Mouse (Mus musculus) intestine, embryonic 16.5 days (tissue): ENCODE data around the gene Edf1. TPM values are rescaled to one million over a fixed set of nuclear protein-coding genes. Genes with fewer than 3 reads are reported as not detected.
"Not testable (repeated sequence)": the region's sequence is repeated elsewhere in the genome, so short reads cannot be mapped to it uniquely, and the experiment has no call there.

ENCODE experiments used
- ATAC-seq: fragments of 200-750 bp; cut with Nextera tagmentation; 2 replicates; pipeline ENCODE4 v1.8.0; 2017; ENCODE audit warnings: moderate TSS enrichment, moderate library complexity
- H3K27ac ChIP-seq: fragments of 300-500 bp; sonication (generic); 2 replicates; pipeline ENCODE4 v1.5.1; 2014; ENCODE audit warnings: mild to moderate bottlenecking, low read length
- H3K27me3 ChIP-seq: fragments of 300-500 bp; sonication (generic); replicated peaks from 2 replicates; pipeline ENCODE4 v1.6.1; 2014; ENCODE audit warnings: low read length, control low read depth, mixed read lengths; ENCODE audit not compliant: control insufficient read depth, insufficient read depth
- H3K36me3 ChIP-seq: fragments of 300-500 bp; sonication (generic); 2 replicates; pipeline ENCODE4 v1.6.1; 2014; ENCODE audit warnings: low read length, control low read depth; ENCODE audit not compliant: control insufficient read depth, insufficient read depth
- H3K4me1 ChIP-seq: fragments of 300-500 bp; sonication (generic); 2 replicates; pipeline ENCODE4 v1.6.1; 2014; ENCODE audit warnings: low read length, control low read depth, mixed read lengths; ENCODE audit not compliant: control insufficient read depth, insufficient read depth
- H3K4me2 ChIP-seq: fragments of 300-500 bp; sonication (generic); 2 replicates; pipeline ENCODE4 v1.6.1; 2014; ENCODE audit warnings: low read depth, low read length, control low read depth
- H3K4me3 ChIP-seq: fragments of 300-500 bp; sonication (generic); 2 replicates; pipeline ENCODE4 v1.5.1; 2014; ENCODE audit warnings: mild to moderate bottlenecking, low read length
- H3K9ac ChIP-seq: fragments of 300-500 bp; sonication (generic); 2 replicates; pipeline ENCODE4 v1.6.1; 2014; ENCODE audit warnings: low read depth, low read length
- H3K9me3 ChIP-seq: fragments of 300-500 bp; sonication (generic); 2 replicates; pipeline ENCODE4 v1.6.1; 2016; ENCODE audit warnings: low read length, control low read depth; ENCODE audit not compliant: control insufficient read depth
- WGBS: fragments of 180-500 bp; shearing (Covaris S2); extraction: QIAGEN DNeasy Blood & Tissue Kit; methylation state at CpG from one replicate; pipeline ENCODE4 v1.1.7; 2014; 5-methylcytosine and 5-hydroxymethylcytosine counted together
- polyA plus RNA-seq: library from polyadenylated mRNA; unstranded; fragments of >200 nt; fragmentation: Nextera tagmentation; extraction: Ambion mirVana; gene quantifications from 2 replicates; pipeline ENCODE4 v1.2.1, GENCODE M21; 2015

Gene Edf1
- polyA plus RNA-seq, 1 experiment from 2014 or later = 364 TPM

DNA sequence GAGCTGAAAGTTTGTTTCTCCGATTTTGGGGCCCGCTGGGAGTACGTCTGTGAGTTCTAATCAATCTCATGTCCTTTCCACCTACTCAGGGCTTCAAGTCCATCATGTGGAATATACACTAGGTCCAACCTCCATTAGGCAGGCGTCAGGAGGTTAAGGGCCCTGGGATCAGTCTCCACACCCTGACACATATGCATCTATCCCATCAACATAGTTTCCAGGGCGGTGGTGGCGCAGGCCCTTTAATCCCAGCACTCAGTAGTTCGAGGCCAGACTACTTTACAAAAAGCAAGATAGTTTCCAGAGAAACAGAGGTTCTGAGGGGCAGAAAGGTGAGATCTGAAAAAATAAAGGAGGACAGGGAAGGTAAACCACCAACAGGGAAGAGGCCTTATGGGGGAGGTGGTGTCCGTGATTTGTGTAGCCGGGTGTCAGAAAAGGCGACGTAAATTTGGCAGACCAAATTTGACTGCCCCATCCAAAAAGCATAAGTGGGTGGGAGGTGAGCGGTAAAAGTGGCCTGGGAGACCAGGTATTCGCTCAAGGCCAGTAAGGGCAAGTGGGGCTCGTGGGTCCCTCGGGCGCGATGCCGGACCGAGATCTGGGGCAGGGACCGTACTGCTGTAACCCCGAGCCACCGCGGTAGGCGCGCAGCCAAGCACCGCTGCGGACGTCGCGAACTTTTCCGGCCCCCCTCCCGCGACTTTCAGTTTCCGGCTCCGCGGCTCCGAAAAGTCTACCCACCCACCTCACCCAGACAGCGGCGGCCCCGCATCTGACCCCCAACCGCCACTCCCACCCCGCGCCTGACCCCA, 11.4 kb upstream of the Edf1 start:
- H3K9ac ChIP-seq = peak overlapping the region; percentile 87
- H3K4me1 ChIP-seq = peaks cover 6% of the 10 kb centered on the region
- peak overlapping the region; percentile 88 for H3K4me2 ChIP-seq
- no peaks in the 10 kb centered on the region for H3K27me3 ChIP-seq
- peak overlapping the region; percentile 67 for H3K27ac ChIP-seq
- H3K9me3 ChIP-seq = no peaks in the 10 kb centered on the region
- peak overlapping the region; percentile 79 for H3K4me3 ChIP-seq
- no peaks in the 10 kb centered on the region for H3K36me3 ChIP-seq
- peak; percentile 80 for ATAC-seq
- WGBS = 6% methylated on average over 43 of the region's 43 CpGs

DNA sequence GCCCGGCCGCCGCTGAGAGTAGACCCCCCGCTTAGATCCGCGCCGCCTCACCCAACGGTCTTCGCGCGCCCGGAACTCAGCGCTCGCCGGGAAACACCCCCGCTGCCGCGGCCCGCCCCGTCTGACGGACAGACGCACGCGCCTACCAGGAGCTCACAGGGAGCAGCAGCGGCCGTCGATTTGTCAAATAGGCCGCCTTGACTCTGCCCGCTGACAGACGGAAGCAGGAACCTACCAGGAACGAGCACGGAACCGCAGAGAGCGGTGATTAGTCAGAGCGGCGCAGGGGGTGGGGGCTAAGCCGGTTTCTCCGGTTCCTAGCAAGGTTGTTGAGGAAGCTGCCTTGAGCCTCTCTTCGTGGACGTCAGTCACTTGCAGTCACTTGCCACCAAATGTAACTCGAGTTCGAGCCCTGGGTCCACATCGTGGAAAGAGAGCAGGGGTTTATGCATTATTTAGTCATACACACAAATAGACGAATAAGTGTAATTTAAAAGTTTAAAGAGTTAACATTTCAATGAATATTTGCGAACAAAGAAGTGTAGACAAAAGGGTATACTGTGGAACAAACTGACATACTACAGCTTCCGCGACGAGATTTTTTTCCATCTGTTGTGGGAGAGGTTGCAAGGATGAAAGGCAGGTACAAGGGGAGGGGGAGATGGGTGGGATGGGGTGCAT, 10.7 kb upstream of the Edf1 start, which contains the start of gene Traf2:
TSS of gene Traf2 (minus strand) at position 130 of the 681 bp plus-strand sequence.
- H3K4me3 ChIP-seq = peak within 1 kb of the TSS; percentile 79
- H3K9ac ChIP-seq = peak within 1 kb of the TSS; percentile 87
- H3K36me3 ChIP-seq = no peaks in the 10 kb centered on the region
- WGBS = 2% methylated on average over 48 of the region's 48 CpGs
- peaks cover 6% of the 10 kb centered on the region for H3K4me1 ChIP-seq
- H3K27ac ChIP-seq = peak within 1 kb of the TSS; percentile 67
- H3K27me3 ChIP-seq = no peaks in the 10 kb centered on the region
- peak within 1 kb of the TSS; percentile 88 for H3K4me2 ChIP-seq
- no peaks in the 10 kb centered on the region for H3K9me3 ChIP-seq
- ATAC-seq = peak; percentile 100

DNA sequence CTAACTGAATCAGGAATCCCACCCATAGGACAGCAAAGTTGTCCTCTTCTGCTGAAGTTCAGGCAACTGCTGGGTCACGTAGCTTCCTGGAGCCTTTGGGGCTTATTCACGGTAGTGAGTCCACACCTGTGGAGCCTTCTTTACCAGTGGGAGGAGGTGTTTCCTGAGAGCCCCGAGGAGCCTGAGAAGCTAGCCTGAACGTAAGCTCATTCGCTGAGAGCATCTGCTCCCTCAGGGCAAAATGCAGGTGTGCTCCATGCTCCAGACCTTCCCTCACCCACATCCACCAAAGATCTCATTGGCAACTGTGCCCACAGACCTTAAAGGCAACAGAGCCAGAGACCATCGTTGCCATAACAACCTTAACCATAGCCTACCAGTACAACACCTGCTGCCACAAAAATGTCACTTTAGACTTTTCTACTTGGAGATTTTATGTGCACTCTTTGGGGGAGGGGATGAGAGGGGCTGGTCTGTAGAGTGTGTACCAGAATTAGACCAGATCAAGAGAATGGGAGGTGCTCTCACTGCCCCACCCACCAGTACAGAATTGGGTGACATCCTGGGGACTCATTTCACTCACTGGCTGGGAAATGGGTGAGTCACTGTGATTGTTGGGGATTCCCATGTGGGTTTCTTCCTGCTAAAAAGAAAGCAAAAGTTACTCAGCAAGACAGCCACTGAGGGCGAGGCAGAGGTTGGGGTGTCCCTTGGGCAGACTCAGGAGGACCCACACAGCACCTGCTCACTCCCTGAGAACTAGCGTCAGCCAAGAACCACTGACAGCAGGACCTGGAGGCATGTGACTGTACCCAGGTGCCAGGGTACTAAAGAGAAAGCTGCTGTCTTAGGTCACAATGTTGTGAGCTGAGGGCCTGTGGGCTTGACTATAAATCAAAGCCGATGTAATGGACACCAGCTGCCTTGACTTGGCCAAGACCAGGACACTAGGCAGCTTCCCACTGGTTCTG, 8.3 kb upstream of the Edf1 start:
- ATAC-seq = no peak
- no peak overlapping the region for H3K4me2 ChIP-seq
- peaks cover 6% of the 10 kb centered on the region for H3K4me1 ChIP-seq
- H3K27me3 ChIP-seq = no peaks in the 10 kb centered on the region
- H3K9ac ChIP-seq = no peak overlapping the region
- H3K27ac ChIP-seq = no peak overlapping the region
- 70% methylated on average over 9 of the region's 9 CpGs for WGBS
- no peaks in the 10 kb centered on the region for H3K36me3 ChIP-seq
- no peaks in the 10 kb centered on the region for H3K9me3 ChIP-seq
- H3K4me3 ChIP-seq = no peak overlapping the region

DNA sequence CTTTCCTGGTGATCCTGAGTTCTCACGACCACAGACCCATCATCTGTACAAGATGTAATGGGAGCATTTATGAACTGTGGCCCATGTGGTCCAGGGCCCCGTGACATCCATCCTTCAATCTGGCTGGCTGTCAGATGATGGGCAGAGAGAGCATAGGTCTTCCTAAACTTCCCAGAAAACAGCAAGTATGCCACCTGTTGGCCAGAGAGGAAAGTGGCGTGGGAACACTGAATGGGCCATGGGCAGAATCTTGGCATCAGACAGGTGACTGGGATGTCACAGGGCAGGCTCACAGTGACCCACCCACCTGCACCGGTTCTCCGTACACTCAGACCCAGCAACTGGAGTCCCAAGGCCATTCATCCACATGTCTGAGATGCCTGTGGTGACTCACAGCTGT, 6.5 kb upstream of the Edf1 start:
- Histone ChIP-seq H3K4me1 (no peaks in the 10 kb centered on the region), H3K9me3 (no peaks in the 10 kb centered on the region), H3K9ac (no peak overlapping the region), H3K4me3 (no peak overlapping the region), H3K36me3 (no peaks in the 10 kb centered on the region), H3K27ac (no peak overlapping the region), H3K27me3 (no peaks in the 10 kb centered on the region), H3K4me2 (no peak overlapping the region)
- 33% methylated on average over 5 of the region's 5 CpGs for WGBS
- ATAC-seq = no peak

DNA sequence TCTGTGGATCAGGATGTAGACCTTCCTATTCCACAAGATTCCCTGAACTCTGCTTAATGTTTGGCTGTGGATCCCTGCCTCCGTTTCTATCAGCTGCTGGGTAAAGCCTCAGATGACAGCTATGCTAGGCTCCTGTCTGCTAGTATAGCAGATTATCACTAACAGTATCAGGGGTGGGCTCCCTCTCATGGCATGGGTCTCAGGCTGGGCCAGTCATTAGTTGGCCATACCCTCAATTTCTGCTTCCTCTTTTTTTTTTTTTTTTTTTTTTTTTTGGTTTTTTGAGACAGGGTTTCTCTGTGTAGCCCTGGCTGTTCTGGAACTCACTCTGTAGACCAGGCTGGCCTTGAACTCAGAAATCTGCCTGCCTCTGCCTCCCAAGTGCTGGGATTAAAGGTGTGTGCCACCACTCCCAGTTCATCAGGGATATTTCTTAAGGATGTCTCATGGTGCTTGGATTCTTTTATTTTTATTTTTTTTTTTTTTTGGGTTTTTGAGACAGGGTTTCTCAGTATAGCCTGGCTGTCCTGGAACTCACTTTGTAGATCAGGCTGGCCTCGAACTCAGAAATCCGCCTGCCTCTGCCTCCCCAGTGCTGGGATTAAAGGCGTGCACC, 4.4 kb upstream of the Edf1 start:
- WGBS = 90% methylated on average over 4 of the region's 4 CpGs

DNA sequence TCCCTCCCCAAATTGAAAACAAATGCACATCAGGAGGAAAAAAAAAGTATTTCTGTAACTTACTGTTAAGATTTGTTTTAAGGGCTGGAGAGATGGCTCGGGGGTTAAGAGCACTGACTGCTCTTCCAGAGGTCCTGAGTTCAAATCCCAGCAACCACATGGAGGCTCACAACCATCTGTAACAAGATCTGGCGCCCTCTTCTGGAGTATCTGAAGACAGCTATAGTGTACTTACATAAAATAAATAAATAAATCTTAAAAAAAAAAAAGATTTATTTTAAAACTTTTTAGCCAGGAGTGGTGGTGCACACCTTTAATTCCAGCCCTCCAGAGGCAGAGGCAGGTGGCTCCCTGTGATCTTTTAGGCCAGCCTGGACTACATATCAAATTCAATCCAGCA, 2.2 kb upstream of the Edf1 start:
- 55% methylated on average over 2 of the region's 2 CpGs for WGBS
- ATAC-seq = not testable (repeated sequence)

More for the DNA sequence above, 4.4 kb upstream of the Edf1 start:
- not testable (repeated sequence) for H3K9me3 ChIP-seq, H3K4me3 ChIP-seq, H3K36me3 ChIP-seq, H3K27ac ChIP-seq, H3K4me1 ChIP-seq, ATAC-seq, H3K27me3 ChIP-seq, H3K9ac ChIP-seq, H3K4me2 ChIP-seq

DNA sequence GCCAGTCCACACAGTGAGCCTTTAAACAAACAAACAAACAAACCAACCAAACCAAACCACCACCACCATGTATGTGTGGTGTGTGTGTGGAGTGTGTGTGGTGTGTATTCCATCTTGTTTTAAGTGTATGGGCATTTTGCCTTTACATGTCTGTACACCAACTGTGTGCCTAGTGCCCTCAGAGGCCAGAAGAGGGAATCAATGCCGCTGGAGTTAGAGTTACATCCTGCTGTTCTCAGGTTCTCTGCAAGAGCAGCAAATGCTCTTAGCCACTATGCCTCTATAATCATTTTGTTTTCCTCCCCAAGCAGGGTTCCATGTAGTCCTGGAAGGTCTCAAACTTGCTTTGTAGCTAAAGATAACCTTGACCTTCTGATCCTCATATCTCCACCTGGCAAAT, 1.4 kb upstream of the Edf1 start:
- no peak for ATAC-seq
- H3K4me1 ChIP-seq = peaks cover 18% of the 10 kb centered on the region
- H3K4me3 ChIP-seq = no peak overlapping the region
- 55% methylated on average over 1 of the region's 1 CpGs for WGBS
- no peaks in the 10 kb centered on the region for H3K36me3 ChIP-seq
- 0 out of 2 replicates have a peak overlapping the region, but pooled peaks have one; percentile 4 for H3K9ac ChIP-seq
- H3K27ac ChIP-seq = no peak overlapping the region
- no peaks in the 10 kb centered on the region for H3K9me3 ChIP-seq
- H3K27me3 ChIP-seq = no peaks in the 10 kb centered on the region
- H3K4me2 ChIP-seq = peak overlapping the region; percentile 87; the same call in 1 of the 2 replicates

More for the DNA sequence above, 2.2 kb upstream of the Edf1 start:
- peaks cover 18% of the 10 kb centered on the region for H3K4me1 ChIP-seq
- not testable (repeated sequence) for H3K4me3 ChIP-seq, H3K9ac ChIP-seq, H3K27ac ChIP-seq, H3K27me3 ChIP-seq, H3K4me2 ChIP-seq, H3K36me3 ChIP-seq, H3K9me3 ChIP-seq

DNA sequence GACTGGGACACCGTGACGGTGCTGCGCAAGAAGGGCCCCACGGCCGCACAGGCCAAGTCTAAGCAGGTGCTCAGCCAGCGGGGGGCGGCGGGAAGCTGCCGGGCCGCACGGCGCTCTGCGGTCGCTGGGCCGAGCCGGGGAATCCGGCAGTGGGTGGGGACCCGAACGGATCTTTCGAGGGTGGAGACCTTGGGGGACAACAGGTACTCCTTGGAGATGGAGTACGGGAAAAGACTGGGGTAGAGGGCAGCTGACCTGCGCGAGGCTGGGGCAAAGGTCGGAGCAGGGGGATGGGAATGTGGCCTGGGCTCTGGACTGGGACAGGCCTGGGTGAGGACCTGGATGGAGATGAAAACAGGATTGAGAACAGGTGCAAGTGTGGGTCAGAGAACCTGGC, 315 bp downstream of the Edf1 start:
- Histone ChIP-seq H3K27me3 (no peaks in the 10 kb centered on the region), H3K4me2 (peak overlapping the region; percentile 92), H3K27ac (peak overlapping the region; percentile 87), H3K4me1 (peaks cover 22% of the 10 kb centered on the region), H3K36me3 (peaks cover 8% of the 10 kb centered on the region; the same call in 1 of the 2 replicates), H3K9me3 (no peaks in the 10 kb centered on the region), H3K9ac (peak overlapping the region; percentile 95), H3K4me3 (peak overlapping the region; percentile 96)
- under 1% methylated on average over 24 of the region's 24 CpGs for WGBS
- ATAC-seq = peak; percentile 8
